Mouse (Mus musculus) testis, adult 2 months (tissue): Measurements from ENCODE around the gene App. TPM values are rescaled to one million over a fixed set of nuclear protein-coding genes. Genes with fewer than 3 reads are reported as not detected.

Source experiments
- H3K27ac ChIP-seq: fragments of 200-500 bp; 2 replicates; pipeline ENCODE4 v1.5.1; 2012; ENCODE audit warnings: low read depth, low read length; ENCODE audit not compliant: control insufficient read depth, insufficient read depth
- H3K27me3 ChIP-seq: fragments of 200-500 bp; 2 replicates; pipeline ENCODE4 v1.6.1; 2012; ENCODE audit warnings: mild to moderate bottlenecking, low read length, moderate library complexity; ENCODE audit not compliant: control insufficient read depth, insufficient read depth
- H3K36me3 ChIP-seq: fragments of 200-500 bp; 2 replicates; pipeline ENCODE4 v1.6.1; 2012; ENCODE audit warnings: mild to moderate bottlenecking, low read length; ENCODE audit not compliant: control insufficient read depth, insufficient read depth
- H3K4me1 ChIP-seq: fragments of 200-500 bp; 2 replicates; pipeline ENCODE4 v1.6.1; 2012; ENCODE audit warnings: low read length; ENCODE audit not compliant: control insufficient read depth, insufficient read depth
- H3K4me3 ChIP-seq: fragments of 200-500 bp; 2 replicates; pipeline ENCODE4 v1.5.1; 2012; ENCODE audit warnings: low read depth, mild to moderate bottlenecking, low read length, moderate library complexity, mixed read lengths; ENCODE audit not compliant: control insufficient read depth
- CTCF ChIP-seq: fragments of 200-500 bp; IDR thresholded peaks from 2 replicates; pipeline ENCODE4 v1.5.1; 2012; ENCODE audit warnings: low read depth, mild to moderate bottlenecking, inconsistent platforms, low read length, moderate library complexity; ENCODE audit not compliant: control insufficient read depth, insufficient read depth, insufficient replicate concordance
- POLR2A ChIP-seq: fragments of 200-500 bp; IDR thresholded peaks from 2 replicates; pipeline ENCODE4 v1.6.1; 2012; ENCODE audit warnings: low read depth, mild to moderate bottlenecking, inconsistent platforms, low read length, moderate library complexity; ENCODE audit not compliant: control insufficient read depth
- polyA plus RNA-seq: library from polyadenylated mRNA; depleted of rRNA; stranded (reverse); fragments of >200 nt; gene quantifications from 2 replicates; pipeline ENCODE4 v1.2.3, GENCODE M21; 2012

Gene App
- polyA plus RNA-seq, 1 experiment: 89.0 TPM

DNA sequence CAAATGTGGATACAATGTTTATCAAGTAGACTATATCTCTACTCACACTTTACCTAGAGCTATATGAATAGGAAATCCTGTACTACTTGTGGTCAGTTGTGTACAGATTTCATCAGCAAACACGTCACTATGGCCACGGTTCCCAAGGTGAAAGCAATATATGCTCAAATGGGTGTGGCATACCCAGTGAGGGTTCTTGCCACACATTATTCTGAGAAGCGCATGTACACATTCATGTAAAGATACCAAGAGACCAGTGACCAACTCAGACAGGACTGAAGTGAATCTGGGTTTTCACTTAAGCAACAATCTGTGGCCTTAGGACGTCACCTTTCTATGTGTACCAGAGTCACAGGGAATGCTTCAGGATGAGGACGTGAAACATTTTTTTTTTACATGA, 41.4 kb downstream of the App start:
- Histone ChIP-seq H3K27ac (no peak overlapping the region), H3K27me3 (no peaks in the 10 kb centered on the region), H3K4me1 (no peaks in the 10 kb centered on the region), H3K4me3 (no peak overlapping the region), H3K36me3 (no peaks in the 10 kb centered on the region)
- TF ChIP-seq POLR2A: no peak
- no peak for TF ChIP-seq CTCF

DNA sequence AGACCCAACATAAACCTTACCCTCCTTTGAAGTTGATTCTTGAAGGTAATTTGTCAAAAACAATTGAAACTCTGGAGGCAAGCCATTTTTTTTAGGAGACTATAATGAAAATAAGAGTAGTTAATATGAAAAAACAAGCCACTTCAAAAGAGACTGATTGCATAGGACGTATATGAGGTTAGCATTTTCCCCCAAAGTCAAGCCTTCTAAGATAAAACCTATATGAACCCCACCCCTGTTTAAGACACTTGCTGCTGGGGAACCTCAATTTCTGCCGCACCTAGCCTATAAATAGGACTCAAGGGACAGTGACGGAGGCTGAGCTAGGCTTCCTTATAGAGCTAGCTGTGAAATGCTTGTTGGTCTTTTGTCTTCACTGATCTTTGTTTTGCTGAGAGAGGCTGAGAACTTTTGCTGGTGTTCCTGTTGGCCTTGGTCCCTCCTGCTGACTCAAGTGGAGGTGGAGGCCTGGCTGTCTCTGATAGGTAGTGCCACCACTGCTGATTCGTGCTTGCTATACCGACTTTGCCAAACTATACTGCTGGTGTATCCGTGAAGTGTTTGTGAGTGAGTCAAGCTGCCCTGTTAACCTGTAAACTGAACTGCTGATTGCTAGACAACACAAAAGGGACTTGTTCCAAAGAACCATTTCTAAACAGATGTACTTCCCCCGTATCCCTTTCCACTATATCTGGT, 42.6 kb downstream of the App start:
- Histone ChIP-seq H3K4me1 (no peaks in the 10 kb centered on the region), H3K27ac (no peak overlapping the region), H3K36me3 (no peaks in the 10 kb centered on the region), H3K27me3 (no peaks in the 10 kb centered on the region), H3K4me3 (no peak overlapping the region)
- TF ChIP-seq POLR2A: no peak
- no peak for TF ChIP-seq CTCF

DNA sequence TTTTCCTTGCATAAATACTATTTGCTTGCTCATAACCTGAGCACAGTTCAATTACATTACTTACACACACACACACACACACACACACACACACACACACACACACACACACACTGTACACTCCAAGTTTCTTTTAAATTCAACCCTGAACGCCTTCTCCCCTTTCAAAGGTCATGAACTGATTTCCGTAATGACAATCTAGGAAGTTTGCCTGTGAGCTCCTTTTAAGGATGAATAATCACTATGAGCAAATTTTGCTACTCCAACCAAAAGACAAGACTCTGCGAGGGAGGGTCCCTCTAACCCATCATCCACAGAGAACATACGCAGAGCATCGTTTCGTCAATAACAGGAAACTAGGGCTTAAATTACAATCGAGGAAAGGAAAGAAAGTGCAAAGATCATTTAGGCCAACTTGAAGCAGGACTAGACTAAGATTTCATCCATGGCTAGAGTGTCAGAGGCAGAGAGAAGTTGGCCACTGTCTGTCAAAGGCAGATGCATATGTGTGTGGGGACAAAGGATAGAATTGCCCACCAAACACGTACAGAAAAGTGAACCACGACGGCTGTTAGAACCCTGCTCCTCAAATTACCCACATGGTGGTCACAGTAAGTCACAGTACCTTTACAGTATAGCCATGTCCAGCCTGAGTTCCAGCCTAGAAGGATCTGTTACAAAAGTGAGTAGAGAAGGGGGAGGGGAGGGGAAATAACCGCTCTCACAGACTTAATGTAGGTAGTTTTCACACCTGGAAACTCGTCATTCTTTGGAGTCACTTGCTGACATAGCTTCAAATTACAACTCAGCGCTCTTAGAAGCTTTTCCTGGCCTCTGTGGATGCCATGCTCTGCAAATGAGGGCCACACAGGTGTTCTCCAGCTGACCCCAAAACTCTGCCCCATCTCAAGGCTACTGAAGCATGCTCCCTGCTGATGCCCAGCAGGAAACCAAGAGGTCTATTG, 44.6 kb downstream of the App start:
- no peak for TF ChIP-seq CTCF
- TF ChIP-seq POLR2A: no peak
- H3K4me1 ChIP-seq: no peaks in the 10 kb centered on the region
- no peaks in the 10 kb centered on the region for H3K36me3 ChIP-seq
- H3K27me3 ChIP-seq: no peaks in the 10 kb centered on the region
- H3K4me3 ChIP-seq: no peak overlapping the region
- no peak overlapping the region for H3K27ac ChIP-seq

DNA sequence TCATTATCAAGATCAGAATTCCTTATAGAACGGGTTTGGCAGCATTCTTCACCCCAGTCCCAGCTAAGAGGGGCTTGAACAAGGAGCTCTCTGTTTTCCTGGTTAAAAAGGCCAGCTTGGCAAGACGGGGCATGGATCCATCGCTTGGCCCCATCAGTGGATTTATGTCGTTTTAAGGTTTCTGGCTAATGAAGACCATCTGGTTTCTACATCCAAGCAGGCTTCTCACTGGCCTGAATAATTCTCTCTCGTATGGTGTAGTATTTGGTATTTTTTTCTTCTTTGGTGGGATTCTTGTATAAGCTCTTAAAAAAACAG, 45.3 kb downstream of the App start:
- H3K27ac ChIP-seq: no peak overlapping the region

DNA sequence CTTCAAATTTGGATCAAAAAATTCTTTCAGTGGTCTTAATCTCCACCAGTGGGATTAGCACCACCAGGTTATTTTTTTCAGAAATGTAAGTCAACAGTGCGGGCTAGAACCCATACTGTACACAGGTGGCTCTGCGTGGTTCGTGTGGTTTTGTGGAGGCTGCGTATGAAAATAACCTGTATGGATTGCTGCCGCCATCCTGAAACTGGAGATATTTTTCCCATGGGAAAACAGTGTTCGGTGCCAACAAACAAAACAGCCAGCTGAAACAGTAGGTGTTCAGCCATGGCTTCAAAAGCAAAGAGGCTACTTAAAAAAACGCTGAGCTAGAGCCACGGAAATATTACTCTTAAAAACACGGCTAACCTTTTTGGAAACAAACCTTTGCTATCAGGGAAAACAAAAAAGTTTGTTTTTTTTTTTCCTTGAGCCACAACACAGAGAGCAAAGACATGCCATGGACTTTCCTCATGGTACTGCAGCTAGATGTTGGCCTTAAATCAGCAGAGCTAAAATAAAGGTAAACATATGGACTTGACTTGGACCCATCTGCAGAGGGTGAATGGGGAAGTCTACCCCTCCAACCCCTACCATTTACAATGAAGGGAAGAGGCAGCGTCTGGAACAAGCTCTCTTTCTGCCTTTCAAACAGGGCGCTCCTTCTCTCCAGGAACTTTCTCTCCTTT, 45.8 kb downstream of the App start:
- H3K4me1 ChIP-seq: no peaks in the 10 kb centered on the region
- H3K4me3 ChIP-seq: no peak overlapping the region
- no peaks in the 10 kb centered on the region for H3K27me3 ChIP-seq
- no peak overlapping the region for H3K27ac ChIP-seq
- no peaks in the 10 kb centered on the region for H3K36me3 ChIP-seq
- TF ChIP-seq CTCF (no peak), POLR2A (no peak)

More for the DNA sequence above, 45.3 kb downstream of the App start:
- no peaks in the 10 kb centered on the region for H3K27me3 ChIP-seq
- H3K36me3 ChIP-seq: no peaks in the 10 kb centered on the region
- H3K4me3 ChIP-seq: no peak overlapping the region
- no peaks in the 10 kb centered on the region for H3K4me1 ChIP-seq
- no peak for TF ChIP-seq CTCF
- no peak for TF ChIP-seq POLR2A

DNA sequence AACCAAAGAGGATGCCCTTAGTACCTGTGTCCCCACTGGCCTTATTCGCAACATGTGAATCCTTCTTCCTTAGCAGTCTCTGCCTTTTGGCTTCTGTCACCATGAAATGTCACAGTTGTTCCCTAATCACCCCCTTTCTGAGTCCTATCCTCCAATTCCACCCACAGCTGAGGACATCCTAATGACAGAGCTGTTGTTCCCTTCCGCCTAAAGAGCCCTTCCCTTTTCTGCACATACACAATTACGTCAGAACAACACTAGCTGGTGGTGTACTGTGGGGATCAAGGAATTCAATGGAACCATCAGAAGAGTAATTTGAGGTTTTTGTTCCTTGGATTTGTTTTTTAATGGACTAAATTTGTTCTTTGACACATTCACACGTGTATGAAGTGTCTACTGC, 48.9 kb downstream of the App start:
- H3K27ac ChIP-seq: no peak overlapping the region
- no peaks in the 10 kb centered on the region for H3K27me3 ChIP-seq
- H3K4me1 ChIP-seq: no peaks in the 10 kb centered on the region
- H3K36me3 ChIP-seq: no peaks in the 10 kb centered on the region
- TF ChIP-seq CTCF (no peak), POLR2A (no peak)
- H3K4me3 ChIP-seq: no peak overlapping the region

DNA sequence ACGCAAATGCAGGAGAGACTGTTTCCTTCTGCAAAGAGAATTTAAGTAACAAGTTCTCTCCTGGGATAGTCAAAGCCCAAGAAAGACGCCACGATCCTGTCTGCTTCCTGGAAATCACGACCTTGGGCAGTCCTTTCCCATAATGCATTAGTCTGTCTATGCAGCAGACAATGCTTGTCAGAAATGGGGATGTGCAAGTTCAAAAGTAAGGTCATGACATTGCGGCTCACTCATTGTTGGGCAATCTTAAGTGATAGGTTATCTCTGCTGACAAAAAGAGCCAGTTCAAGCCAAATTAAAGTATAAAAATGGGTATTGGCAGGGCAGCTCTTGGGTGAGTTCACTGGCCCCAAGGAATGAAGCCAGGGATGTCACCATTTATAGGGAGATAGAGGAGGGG, 51.6 kb downstream of the App start:
- TF ChIP-seq CTCF: no peak
- no peak for TF ChIP-seq POLR2A
- H3K27me3 ChIP-seq: no peaks in the 10 kb centered on the region
- no peaks in the 10 kb centered on the region for H3K4me1 ChIP-seq
- H3K27ac ChIP-seq: no peak overlapping the region
- no peak overlapping the region for H3K4me3 ChIP-seq
- no peaks in the 10 kb centered on the region for H3K36me3 ChIP-seq

DNA sequence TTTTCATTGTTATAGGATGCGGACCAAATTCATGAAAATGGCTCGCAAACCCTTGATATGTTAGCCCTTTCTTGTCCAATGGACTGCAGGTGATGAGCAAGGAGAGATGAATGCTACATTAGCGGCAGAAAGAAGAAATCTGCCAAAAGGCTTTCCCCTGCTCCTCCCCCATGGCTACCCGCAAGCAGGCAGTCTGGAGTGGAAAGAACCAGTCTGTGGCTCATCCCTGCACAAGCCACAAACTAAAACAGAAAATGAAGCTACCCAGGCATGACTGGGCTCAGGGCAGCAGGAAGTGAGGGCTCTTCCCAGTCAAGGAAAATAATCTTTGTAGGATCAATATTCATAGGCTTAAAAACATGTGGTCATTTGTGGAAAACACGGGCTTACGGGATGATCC, 54.6 kb downstream of the App start:
- H3K4me1 ChIP-seq: no peaks in the 10 kb centered on the region
- TF ChIP-seq POLR2A (no peak), CTCF (no peak)
- no peak overlapping the region for H3K4me3 ChIP-seq
- H3K36me3 ChIP-seq: no peaks in the 10 kb centered on the region
- no peak overlapping the region for H3K27ac ChIP-seq
- no peaks in the 10 kb centered on the region for H3K27me3 ChIP-seq
